Mouse (Mus musculus) E14TG2a.4 (cell line): ENCODE measurements around the gene Bclaf1.

Source experiments
- H3K27me3 ChIP-seq: 2 replicates; pipeline ENCODE4 v1.6.1; 2014; ENCODE audit warnings: low read length, control low read depth; ENCODE audit not compliant: insufficient read depth
- H3K36me3 ChIP-seq: 2 replicates; pipeline ENCODE4 v1.6.1; 2014; ENCODE audit warnings: low read length, control low read depth; ENCODE audit not compliant: insufficient read depth
- H3K4me1 ChIP-seq: replicated peaks from 2 replicates; pipeline ENCODE4 v1.6.1; 2014; ENCODE audit warnings: low read depth, low read length, control low read depth
- H3K4me3 ChIP-seq: replicated peaks from 2 replicates; pipeline ENCODE4 v1.5.1; 2014; ENCODE audit warnings: mild to moderate bottlenecking, low read length
- H3K9me3 ChIP-seq: 2 replicates; pipeline ENCODE4 v1.6.1; 2014; ENCODE audit warnings: low read length, control low read depth
- CTCF ChIP-seq: conservative IDR thresholded peaks from 2 replicates; pipeline ENCODE4 v1.5.1; 2014; ENCODE audit warnings: low read length
- NANOG ChIP-seq: IDR thresholded peaks from 2 replicates; pipeline ENCODE4 v1.6.1; 2014; ENCODE audit warnings: borderline replicate concordance, low read length, mixed read lengths
- POU5F1 ChIP-seq: IDR thresholded peaks from 2 replicates; pipeline ENCODE4 v1.6.1; 2014; ENCODE audit warnings: low read length, borderline replicate concordance

Bclaf1 gene

GRCm38 (mm10) chr10:20379071-20379735 is 66.9 kb downstream of the Bclaf1 start:
- Histone ChIP-seq H3K36me3 (no peaks in the 10 kb centered on the region), H3K27me3 (no peaks in the 10 kb centered on the region), H3K4me1 (peaks cover 6% of the 10 kb centered on the region; the same call in 1 of the 2 replicates), H3K9me3 (no peaks in the 10 kb centered on the region), H3K4me3 (no peak overlapping the region)
- no peak for TF ChIP-seq NANOG
- no peak for TF ChIP-seq CTCF
- TF ChIP-seq POU5F1, result no peak

GRCm38 (mm10) chr10:20380798-20381197 is 68.5 kb downstream of the Bclaf1 start:
- Histone ChIP-seq H3K36me3 (no peaks in the 10 kb centered on the region), H3K4me1 (peaks cover 6% of the 10 kb centered on the region; the same call in 1 of the 2 replicates)
- no peak for TF ChIP-seq NANOG
- TF ChIP-seq POU5F1, result no peak
- no peak for TF ChIP-seq CTCF

DNA sequence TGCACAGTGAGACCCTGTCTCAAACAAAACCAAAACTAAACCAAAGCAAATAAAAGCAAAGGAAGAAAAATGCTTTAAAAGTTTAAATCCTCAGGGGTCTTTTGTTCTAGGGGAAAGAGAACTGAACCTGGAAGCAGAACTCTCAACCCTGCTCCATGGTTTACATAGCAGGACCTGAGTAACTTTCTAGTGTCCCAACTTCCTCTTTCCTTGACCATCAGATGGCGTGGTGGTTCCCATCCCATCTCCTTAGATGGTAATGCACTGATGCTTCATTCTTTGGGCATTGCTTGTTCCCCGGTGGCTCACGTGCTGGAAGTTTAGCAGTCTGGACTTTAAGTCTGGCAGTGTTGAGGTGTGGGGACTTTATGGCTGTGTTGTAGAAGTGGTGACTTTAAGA is 69.1 kb downstream of the Bclaf1 start:
- Histone ChIP-seq H3K36me3 (no peaks in the 10 kb centered on the region), H3K27me3 (no peaks in the 10 kb centered on the region), H3K4me3 (no peak overlapping the region), H3K9me3 (no peaks in the 10 kb centered on the region), H3K4me1 (peaks cover 6% of the 10 kb centered on the region; the same call in 1 of the 2 replicates)
- TF ChIP-seq POU5F1 (no peak), NANOG (no peak), CTCF (no peak)

More at GRCm38 (mm10) chr10:20380798-20381197, 68.5 kb downstream of the Bclaf1 start:
- Histone ChIP-seq H3K27me3 (no peaks in the 10 kb centered on the region), H3K4me3 (no peak overlapping the region), H3K9me3 (no peaks in the 10 kb centered on the region)

- TF ChIP-seq NANOG (no peak), CTCF (no peak), POU5F1 (no peak)
- Histone ChIP-seq H3K36me3 (no peaks in the 10 kb centered on the region), H3K4me3 (no peak overlapping the region), H3K9me3 (no peaks in the 10 kb centered on the region), H3K27me3 (no peaks in the 10 kb centered on the region), H3K4me1 (peaks cover 6% of the 10 kb centered on the region; the same call in 1 of the 2 replicates)
These were observed 70.6 kb downstream of the Bclaf1 start for GRCm38 (mm10) chr10:20382807-20383419.

GRCm38 (mm10) chr10:20390568-20390967 is 78.3 kb downstream of the Bclaf1 start:
- no peaks in the 10 kb centered on the region for H3K4me1 ChIP-seq
- H3K27me3 ChIP-seq, result no peaks in the 10 kb centered on the region
- TF ChIP-seq NANOG, result no peak
- TF ChIP-seq CTCF, result no peak
- TF ChIP-seq POU5F1, result no peak
- no peaks in the 10 kb centered on the region for H3K36me3 ChIP-seq
- no peak overlapping the region for H3K4me3 ChIP-seq
- no peaks in the 10 kb centered on the region for H3K9me3 ChIP-seq
